Mouse (Mus musculus) layer of hippocampus, adult 9-11 months (tissue): ENCODE measurements around the gene Wdr46.

Experiments used
- DNase-seq: peaks from one replicate; pipeline ENCODE4 v3.0.0; 2022

Wdr46 gene

GRCm38 (mm10) chr17:33911813-33912414 lies 28.5 kb upstream of the Wdr46 start:
- DNase-seq = no peak

GRCm38 (mm10) chr17:33913264-33913663 lies 27.2 kb upstream of the Wdr46 start:
- no peak for DNase-seq

GRCm38 (mm10) chr17:33913905-33914304 lies 26.6 kb upstream of the Wdr46 start:
- no peak for DNase-seq

GRCm38 (mm10) chr17:33914969-33915391 lies 25.5 kb upstream of the Wdr46 start:
- DNase-seq = no peak

- peak; percentile 97 for DNase-seq
Observed at GRCm38 (mm10) chr17:33915671-33916250, 24.7 kb upstream of the Wdr46 start, which contains the start of the genes Tapbp and Zbtb22. Gene Tapbp, plus strand, starts transcription at chr17:33915899. Gene Zbtb22, plus strand, starts transcription at chr17:33915904.

GRCm38 (mm10) chr17:33916294-33916693 lies 24.2 kb upstream of the Wdr46 start:
- DNase-seq = no peak

GRCm38 (mm10) chr17:33916847-33917655 lies 23.4 kb upstream of the Wdr46 start:
- no peak for DNase-seq

GRCm38 (mm10) chr17:33917656-33918292 lies 22.7 kb upstream of the Wdr46 start:
- DNase-seq = no peak

- no peak for DNase-seq
Observed at GRCm38 (mm10) chr17:33918293-33919203, 21.9 kb upstream of the Wdr46 start.

GRCm38 (mm10) chr17:33919351-33920281 lies 20.8 kb upstream of the Wdr46 start:
- DNase-seq = peak; percentile 77

- DNase-seq = no peak
Observed at GRCm38 (mm10) chr17:33920282-33921097, 20.0 kb upstream of the Wdr46 start.

GRCm38 (mm10) chr17:33921361-33921760 lies 19.1 kb upstream of the Wdr46 start:
- no peak for DNase-seq

- DNase-seq = no peak
Observed at GRCm38 (mm10) chr17:33924577-33925283, 15.7 kb upstream of the Wdr46 start.

GRCm38 (mm10) chr17:33925406-33926116 lies 14.9 kb upstream of the Wdr46 start:
- no peak for DNase-seq

- DNase-seq = no peak
Observed at GRCm38 (mm10) chr17:33926207-33926932, 14.1 kb upstream of the Wdr46 start.

GRCm38 (mm10) chr17:33928251-33928947 lies 12.1 kb upstream of the Wdr46 start:
- DNase-seq = no peak
